Mouse (Mus musculus): ENCODE measurements around the gene Gm7945. TPM values are rescaled to one million over a fixed set of nuclear protein-coding genes. Genes with fewer than 3 reads are reported as not detected.
"Not testable (repeated sequence)": the region's sequence is repeated elsewhere in the genome, so short reads cannot be mapped to it uniquely, and the experiment has no call there.

The Gm7945 gene
- not detected in 2 replicates for polyA plus RNA-seq (2015; fragmentation: Nextera tagmentation; extraction: Ambion mirVana)

DNA sequence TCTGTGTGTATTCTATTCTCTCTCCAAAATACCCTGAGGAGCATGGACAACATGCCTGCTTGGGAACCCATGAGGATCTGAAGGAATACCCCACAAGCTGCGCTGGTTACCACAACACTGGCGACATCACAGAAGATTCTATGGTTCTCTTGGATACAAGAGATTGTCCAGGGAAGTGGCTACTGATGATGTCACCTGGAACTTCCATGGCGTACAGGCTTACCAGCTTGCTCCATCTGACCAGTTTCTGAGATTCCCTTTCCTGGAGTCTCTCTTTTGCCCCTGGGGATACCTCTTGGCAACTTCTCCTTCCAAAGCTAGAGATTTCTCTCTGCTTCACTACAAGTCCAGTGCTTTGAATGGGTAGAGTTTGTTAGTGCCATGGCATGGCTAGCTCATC lies at the start of gene Gm7945:
Gene Gm7945 (minus strand): TSS at position 101 of the 400 bp plus-strand sequence.
- H3K27ac ChIP-seq; H3K9me3 ChIP-seq; H3K27me3 ChIP-seq; ATAC-seq; H3K9ac ChIP-seq (replicated peaks); H3K4me2 ChIP-seq (replicated peaks); H3K4me1 ChIP-seq (replicated peaks); H3K4me3 ChIP-seq (replicated peaks); H3K36me3 ChIP-seq: not testable (repeated sequence)
- WGBS: no CpG with 5 or more reads among the region's 3 CpGs

DNA sequence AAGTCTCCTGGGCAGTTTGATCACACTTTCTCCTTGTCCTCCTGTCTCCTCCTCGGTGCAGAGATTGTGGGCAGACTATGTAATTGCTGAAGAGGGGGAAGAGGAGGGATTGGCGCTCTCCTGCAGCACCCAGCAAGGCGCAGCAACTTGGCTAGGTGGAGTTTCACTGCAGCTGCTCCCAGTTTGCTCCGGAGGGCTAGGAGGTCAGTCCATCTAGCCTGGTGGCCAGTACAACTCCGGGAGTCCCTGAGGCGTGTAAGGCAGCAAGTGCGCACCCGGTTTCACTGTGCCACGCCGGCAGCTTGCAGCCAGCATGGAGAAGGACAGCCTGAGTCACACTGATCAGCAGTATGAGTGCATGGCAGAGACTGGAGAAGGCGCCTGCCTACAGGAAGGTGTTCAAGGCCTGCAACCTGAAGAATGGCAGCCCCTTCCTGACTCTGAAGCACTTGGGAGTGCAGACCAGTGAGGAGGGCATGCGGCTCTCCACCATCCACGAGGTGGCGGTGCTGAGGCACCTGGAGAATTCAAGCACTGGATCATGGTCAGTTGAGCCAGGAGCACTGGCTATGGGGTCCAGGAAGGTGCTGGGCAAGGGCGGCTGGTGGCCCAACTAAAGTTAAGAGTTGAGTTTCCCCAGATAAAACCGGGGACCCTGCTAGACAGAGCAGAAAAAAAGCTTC lies 39.4 kb upstream of the Gm7945 start:
- H3K36me3 ChIP-seq; H3K9ac ChIP-seq (replicated peaks); ATAC-seq; H3K27me3 ChIP-seq; H3K4me1 ChIP-seq (replicated peaks); H3K4me3 ChIP-seq (replicated peaks); H3K9me3 ChIP-seq; H3K27ac ChIP-seq: not testable (repeated sequence)
- H3K4me2 ChIP-seq (replicated peaks): peak overlapping the region; percentile 32
- whole genome bisulfite sequencing: 16% methylated on average over 14 of the region's 16 CpGs

DNA sequence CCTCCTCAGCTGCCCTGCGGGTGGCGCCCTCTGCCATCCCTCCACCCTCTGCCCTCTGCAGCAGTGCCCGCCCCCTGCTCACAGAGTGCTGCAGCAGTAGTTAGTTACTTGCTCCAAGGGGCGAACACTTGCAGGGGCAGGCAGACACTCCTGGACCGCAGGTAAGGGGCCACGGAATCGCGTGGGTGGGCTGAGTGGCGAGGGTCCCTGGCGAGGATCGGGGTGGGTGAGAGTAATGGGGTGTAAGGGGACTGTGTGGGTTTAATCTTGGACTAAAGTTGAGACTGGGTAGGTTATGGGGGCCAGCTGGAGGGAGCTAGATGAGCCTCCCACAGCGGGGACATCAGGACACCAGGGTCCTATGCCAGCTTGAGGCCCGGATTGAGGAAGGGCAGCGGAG lies 38.5 kb upstream of the Gm7945 start:
- not testable (repeated sequence) for H3K4me3 ChIP-seq (replicated peaks); H3K9ac ChIP-seq (replicated peaks); ATAC-seq; H3K27ac ChIP-seq; H3K4me1 ChIP-seq (replicated peaks); H3K9me3 ChIP-seq; H3K36me3 ChIP-seq; H3K27me3 ChIP-seq
- peak overlapping the region; percentile 32 for H3K4me2 ChIP-seq (replicated peaks)
- WGBS: 9% methylated on average over 14 of the region's 14 CpGs

DNA sequence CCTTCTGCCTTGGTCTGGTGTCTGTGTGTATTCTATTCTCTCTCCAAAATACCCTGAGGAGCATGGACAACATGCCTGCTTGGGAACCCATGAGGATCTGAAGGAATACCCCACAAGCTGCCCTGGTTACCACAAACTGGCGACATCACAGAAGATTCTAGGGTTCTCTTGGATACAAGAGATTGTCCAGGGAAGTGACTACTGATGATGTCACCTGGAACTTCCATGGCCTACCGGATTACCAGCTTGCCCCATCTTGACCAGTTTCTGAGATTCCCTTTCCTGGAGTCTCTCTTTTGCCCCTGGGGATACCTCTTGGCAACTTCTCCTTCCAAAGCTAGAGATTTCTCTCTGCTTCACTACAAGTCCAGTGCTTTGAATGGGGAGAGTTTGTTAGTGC lies 22.0 kb upstream of the Gm7945 start, which contains the start of gene Gm6482:
Gene Gm6482 (minus strand): TSS at position 101 of the 400 bp plus-strand sequence.
- not testable (repeated sequence) for ATAC-seq; H3K27me3 ChIP-seq; H3K4me1 ChIP-seq (replicated peaks); H3K9me3 ChIP-seq; H3K36me3 ChIP-seq; H3K9ac ChIP-seq (replicated peaks); H3K27ac ChIP-seq; H3K4me3 ChIP-seq (replicated peaks); H3K4me2 ChIP-seq (replicated peaks)
- 80% methylated on average over 1 of the region's 2 CpGs for WGBS

DNA sequence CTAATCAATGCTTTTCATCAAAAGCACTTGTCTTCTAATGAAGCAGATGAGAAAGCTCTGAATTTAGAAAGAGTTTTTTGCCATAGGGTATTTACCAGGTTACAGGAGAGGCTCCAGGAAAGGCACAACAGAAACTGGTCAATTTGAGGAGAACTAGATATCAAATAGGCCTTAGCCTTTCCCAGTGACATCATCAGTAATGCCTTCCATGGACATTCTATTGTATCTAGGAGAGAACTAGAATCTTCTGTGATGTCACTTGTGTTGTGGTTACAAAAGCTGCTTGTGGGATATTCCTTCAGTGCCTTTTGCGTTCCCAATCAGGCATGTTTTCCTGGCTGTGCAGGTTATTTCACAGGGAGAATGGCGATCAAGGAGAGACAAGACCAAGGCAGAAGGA lies 37.9 kb downstream of the Gm7945 start, which contains the start of gene Gm5798:
Gene Gm5798 (plus strand): TSS at position 301 of the 400 bp plus-strand sequence.
- ATAC-seq; H3K27ac ChIP-seq; H3K4me3 ChIP-seq (replicated peaks); H3K4me1 ChIP-seq (replicated peaks); H3K9me3 ChIP-seq; H3K9ac ChIP-seq (replicated peaks); H3K27me3 ChIP-seq; H3K4me2 ChIP-seq (replicated peaks); H3K36me3 ChIP-seq: not testable (repeated sequence)
- 60% methylated on average over 2 of the region's 2 CpGs for WGBS

Other genes starting within 250 kb of the Gm7945 start
- gene Mbl1, start 234.9 kb downstream of the Gm7945 start, polyA plus RNA-seq (2015; fragmentation: Nextera tagmentation; extraction: Ambion mirVana): not detected in 2 replicates
- gene Sftpd, start 201.2 kb downstream of the Gm7945 start, polyA plus RNA-seq (2015; fragmentation: Nextera tagmentation; extraction: Ambion mirVana): not detected in 2 replicates
- gene Gm2832, start 107.6 kb downstream of the Gm7945 start, polyA plus RNA-seq (2015; fragmentation: Nextera tagmentation; extraction: Ambion mirVana): 0.17 TPM in 1 of 2 replicates, not detected in the other
- gene Gm5798, start 37.8 kb downstream of the Gm7945 start, polyA plus RNA-seq (2015; fragmentation: Nextera tagmentation; extraction: Ambion mirVana): not detected in 2 replicates
- not detected in 2 replicates for gene Gm6482, start 21.9 kb upstream of the Gm7945 start, polyA plus RNA-seq (2015; fragmentation: Nextera tagmentation; extraction: Ambion mirVana)
- not detected in 2 replicates for gene Gm7954, start 67.1 kb upstream of the Gm7945 start, polyA plus RNA-seq (2015; fragmentation: Nextera tagmentation; extraction: Ambion mirVana)
- not detected in 2 replicates for gene Gm3486, start 103.1 kb upstream of the Gm7945 start, polyA plus RNA-seq (2015; fragmentation: Nextera tagmentation; extraction: Ambion mirVana)
- not detected in 2 replicates for gene Gm7970, start 169.2 kb upstream of the Gm7945 start, polyA plus RNA-seq (2015; fragmentation: Nextera tagmentation; extraction: Ambion mirVana)
- gene 1700049E17Rik2, start 186.8 kb upstream of the Gm7945 start, polyA plus RNA-seq (2015; fragmentation: Nextera tagmentation; extraction: Ambion mirVana): not detected in 2 replicates
- gene Gm3072, start 238.2 kb upstream of the Gm7945 start, polyA plus RNA-seq (2015; fragmentation: Nextera tagmentation; extraction: Ambion mirVana): not detected in 2 replicates

Data from midbrain, embryonic 13.5 days (tissue).